Mouse (Mus musculus): Measurements from ENCODE around the gene 2310007B03Rik.

DNA sequence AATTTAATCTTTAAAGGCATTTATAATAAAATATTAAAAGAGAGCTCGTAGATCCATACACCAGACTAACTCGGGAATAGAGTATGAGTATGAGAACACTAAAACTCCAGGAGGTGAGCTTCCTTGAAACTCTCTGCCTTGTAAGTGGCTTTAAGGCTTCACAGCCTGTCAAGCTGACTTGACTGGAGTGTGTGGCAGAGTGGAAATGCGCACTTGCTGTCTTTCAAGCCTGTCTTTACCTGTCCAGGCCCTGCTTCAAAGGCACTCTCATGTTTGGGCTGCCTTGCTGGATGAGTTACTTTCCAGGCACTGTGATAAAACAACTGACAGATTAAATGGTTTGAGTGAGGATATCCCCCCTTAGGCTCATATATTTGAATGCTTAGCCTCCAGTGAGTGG lies 37.2 kb upstream of the 2310007B03Rik start:
- TF ChIP-seq CTCF (IDR thresholded peaks at IDR 0.05; ENCODE audit: borderline replicate concordance, insufficient read depth, low read depth, low read length) (no peak), POLR2A (IDR thresholded peaks at IDR 0.05; ENCODE audit: borderline replicate concordance, insufficient read depth, low read length) (no peak)

Measured in cerebellum, adult 2 months (tissue).